Mouse (Mus musculus) small intestine, adult 2 months (tissue): ENCODE data around the gene Gcsh.

Source experiments
- CTCF ChIP-seq: fragments of 200-500 bp; IDR thresholded peaks from 2 replicates; pipeline ENCODE4 v1.5.1; 2012; ENCODE audit warnings: low read depth, mild to moderate bottlenecking, control low read depth, inconsistent platforms, low read length, moderate library complexity, mixed read lengths; ENCODE audit not compliant: insufficient replicate concordance, insufficient read length; ENCODE audit errors: extremely low read depth
- POLR2A ChIP-seq: fragments of 200-500 bp; IDR thresholded peaks from 2 replicates; pipeline ENCODE4 v1.6.1; 2012; ENCODE audit warnings: low read depth, mild to moderate bottlenecking, control low read depth, inconsistent platforms, low read length, moderate library complexity

DNA sequence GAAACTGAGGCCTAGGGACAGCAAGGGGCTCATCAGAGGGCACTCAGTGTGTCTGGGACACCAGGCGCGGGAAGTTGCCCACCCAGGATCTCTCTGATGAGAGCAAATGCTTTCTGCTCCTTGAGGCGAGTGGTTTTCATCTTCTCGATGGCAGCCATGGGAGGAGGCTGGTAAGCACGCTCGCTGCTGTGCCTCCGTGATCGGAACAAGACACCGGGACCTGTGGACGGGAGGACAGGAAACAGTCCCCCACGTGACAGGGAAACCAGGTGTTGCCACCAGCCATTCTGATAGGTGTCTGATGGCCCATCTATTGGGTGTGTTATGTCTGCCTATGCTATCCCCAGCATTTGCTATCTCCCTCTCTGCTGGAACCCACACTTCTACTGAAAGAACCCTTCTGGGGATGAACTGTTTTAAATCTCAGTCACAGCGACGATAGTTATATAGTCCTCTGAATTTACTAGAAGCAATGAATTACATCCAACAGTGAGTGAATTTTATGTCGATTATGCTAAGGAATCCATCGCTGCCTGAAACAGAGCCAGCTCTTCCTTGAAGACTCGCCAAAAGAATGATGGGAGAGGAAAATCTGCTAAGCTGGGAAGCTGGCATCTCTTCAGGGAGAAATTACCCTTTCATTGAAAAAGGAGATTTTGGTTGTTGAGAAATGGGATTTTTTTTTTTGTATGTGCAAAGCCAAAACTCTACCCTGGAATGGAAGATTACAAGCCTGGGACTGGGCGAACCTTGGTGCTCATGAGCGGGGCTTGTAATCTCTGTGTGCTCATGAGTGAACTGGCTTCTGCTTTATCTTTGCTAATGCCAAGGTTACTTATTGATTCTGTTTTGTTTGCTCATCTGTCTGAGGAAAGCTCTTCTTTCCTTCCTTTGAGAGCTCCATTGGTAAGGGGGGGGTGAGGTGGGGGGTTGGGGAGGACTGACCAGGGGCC lies 26.3 kb upstream of the Gcsh start:
- no peak for TF ChIP-seq POLR2A
- no peak for TF ChIP-seq CTCF
